Mouse (Mus musculus): ENCODE data around the gene Ddx17.
A peak's percentile ranks its signal among the peaks of the same experiment; 100 is the strongest.

Gene Ddx17

GRCm38 (mm10) chr15:79546410-79547288, at the start of gene Ddx17:
Gene Ddx17 (minus strand): TSS chr15:79546741.
- peak; percentile 96 to 98 for DNase-seq

DNA sequence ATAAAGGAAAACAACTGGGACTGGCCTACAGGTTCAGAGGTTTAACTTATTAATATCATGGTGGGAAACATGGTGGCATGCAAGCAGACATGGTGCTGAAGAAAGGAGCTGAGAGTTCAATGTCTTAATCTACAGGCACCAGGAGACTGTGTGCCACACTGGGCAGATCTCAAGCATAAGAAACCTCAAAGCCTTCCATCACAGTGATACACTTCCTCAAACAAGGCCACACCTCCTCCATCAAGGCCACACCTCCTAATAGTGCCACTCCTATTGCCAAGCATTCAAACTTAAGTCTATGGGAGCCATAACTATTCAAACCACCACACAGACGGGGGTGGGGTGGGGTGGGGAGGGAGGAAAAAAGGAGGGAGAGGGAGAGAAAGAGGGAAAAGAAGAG, 35.0 kb upstream of the Ddx17 start:
- no peak for DNase-seq

DNA sequence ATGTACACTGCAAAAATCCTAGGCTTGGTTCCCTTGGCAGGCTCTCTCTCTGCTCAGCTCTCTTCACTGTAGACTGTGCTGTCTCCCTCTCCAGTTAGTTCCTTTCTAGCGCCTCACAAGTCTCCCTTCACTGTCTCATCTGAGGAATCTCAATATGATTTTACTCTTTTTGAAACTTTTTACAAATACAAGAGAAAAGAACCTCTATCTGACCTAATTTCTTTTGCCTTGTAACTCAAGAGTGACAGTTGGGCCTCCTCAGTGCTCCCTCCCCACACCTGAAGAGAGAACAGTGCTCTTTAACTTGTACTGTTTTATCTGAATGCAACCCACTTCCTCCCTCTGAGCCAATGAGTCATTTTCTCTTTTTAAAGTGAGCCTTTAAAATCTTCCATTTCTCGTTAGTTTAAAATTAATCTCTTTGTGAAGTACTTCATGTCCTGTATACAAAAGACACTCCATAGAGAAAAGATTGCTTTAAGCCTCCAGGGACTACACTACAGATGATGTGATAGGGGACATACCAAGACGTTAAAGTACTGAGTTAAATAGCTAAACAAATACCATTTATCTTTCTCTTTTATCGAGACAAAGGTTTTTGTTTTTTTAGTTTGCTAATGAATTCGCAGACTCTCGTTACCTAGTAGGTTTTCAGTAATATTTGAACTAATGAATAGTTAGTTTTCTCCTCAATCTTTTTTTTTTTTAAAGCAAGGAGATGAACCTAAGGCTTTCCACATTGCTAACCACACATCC, 31.3 kb upstream of the Ddx17 start:
- DNase-seq: no peak

DNA sequence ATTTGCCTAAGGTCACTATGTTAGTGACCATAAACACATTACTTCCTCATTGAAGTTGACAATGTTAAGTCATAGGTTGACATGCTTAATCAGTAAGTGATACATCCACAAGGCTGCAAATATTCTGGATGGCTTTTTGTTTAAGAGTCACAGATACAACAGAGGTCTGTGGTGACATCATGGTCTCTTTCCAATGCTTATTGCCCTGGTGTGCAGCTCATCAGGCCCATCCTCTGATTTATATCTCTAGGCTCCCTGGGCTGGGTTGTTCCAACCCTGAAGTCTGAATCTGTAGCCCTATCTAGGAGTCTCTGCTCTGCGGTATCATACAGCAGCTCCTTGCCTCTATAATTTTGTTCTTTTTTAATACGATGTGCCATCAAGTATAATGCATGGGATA, 30.4 kb upstream of the Ddx17 start:
- no peak for DNase-seq

GRCm38 (mm10) chr15:79575543-79576222, 29.1 kb upstream of the Ddx17 start:
- no peak for DNase-seq

DNA sequence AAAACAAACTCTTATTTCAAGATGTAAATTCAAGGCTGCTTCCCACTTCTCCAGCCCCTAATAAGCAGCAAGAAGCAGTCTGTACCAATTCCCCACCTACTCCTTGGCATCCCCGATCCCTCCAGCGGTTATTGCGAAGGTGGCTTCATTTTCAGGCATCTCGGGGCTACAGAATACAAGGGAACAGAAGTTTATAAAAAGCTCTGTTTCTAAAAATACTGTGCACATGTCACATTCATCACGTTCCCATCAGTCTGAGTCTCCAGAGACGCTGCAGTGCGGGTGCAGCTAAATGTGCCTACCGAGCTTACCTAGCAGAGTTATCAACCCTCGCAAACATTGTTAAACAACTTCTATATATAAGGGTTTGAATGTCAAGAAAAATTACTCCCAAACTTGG, 15.9 kb upstream of the Ddx17 start:
- DNase-seq: no peak

DNA sequence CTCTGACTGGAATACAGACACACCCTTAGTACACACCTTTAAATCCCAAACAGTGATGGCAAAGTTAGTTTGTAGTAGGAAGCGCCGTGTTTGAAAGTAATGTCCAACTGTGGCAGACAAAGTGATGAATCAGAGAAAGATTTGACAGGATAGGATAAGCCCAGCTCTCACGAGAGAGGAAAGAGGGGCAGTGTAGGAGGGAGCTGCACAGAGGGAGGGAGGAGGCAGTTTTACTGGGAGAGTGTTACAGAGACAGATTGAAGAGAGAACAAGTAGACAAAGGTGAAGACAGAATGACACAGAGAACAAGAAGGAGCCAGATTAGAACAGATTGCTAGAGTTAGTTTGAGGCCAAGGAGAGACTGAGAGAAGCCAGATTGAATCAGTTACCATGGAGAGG, 13.1 kb upstream of the Ddx17 start:
- DNase-seq: no peak

- DNase-seq: no peak
Measured at GRCm38 (mm10) chr15:79552566-79552965, 6.0 kb upstream of the Ddx17 start.

DNA sequence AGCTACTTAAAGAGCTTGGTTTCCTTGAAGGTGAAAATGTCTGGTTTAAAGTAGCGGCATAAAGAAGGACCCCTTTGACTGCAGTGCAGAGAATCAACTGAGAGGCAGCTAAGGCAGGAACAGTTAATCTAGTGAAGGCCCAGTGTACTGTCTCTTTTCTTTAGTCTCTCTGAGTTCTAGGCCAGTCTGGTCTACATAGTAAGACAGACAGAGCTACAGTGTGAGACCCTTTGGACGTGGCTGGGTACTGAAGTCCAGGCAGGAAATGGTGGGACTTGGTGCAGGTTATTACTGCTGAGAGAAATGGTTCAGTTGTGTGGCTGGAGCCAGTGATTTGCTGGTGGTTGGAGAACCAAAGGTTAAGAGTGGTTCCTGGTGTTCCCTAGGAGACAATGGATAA, 1.7 kb upstream of the Ddx17 start:
- DNase-seq: no peak

DNA sequence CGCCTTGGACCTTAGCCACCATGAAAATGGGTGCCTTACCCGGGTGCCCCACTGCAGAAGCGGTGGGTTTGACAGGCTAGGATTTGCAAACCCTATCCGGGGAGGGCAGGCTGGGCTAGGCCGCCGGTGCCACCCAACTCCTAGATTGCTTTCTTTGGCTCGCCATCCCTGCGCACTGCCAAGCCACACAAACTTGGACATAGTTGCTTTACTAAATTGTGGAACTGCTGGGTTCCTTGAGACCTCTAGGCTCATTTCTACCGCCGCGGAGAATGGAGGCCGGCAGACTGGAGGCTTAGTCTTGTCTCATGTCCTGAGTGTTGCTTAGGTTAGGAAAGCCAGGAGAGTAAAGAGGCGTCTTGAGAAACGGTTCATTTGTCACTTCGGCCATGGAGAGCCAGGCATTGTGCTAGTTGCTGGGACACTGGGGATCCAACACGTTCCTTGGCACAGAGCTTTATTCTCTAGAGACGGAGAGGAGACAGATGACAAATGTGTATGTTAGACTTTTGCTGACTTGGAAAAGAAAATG, 814 bp upstream of the Ddx17 start:
- no peak for DNase-seq

DNA sequence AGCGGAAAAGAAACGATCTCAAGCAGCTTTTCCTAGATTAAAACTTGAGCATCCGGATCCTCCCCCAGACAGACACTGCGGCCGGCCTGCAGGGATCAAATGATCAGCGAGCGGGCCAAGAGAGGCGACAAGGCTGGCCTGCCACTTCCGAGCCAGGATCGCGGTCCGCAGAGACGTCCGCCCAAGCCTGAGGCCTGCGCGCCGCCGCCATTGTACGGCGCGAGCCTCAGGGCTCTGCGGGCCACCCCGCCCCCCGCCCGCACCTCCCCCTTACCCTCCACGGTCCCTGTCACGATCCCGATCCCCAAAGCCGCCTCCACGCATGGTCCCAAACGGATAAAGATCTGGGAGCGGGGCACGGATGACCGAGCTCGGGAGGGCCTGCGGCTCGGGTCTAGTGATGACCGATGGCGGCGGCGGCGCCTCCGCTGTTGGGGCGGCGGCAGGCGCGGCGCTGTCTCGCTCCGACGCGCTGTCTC, 581 bp downstream of the Ddx17 start:
- DNase-seq: peak; percentile 82 to 83

GRCm38 (mm10) chr15:79545496-79545895, 1.0 kb downstream of the Ddx17 start:
- DNase-seq: no peak

- no peak for DNase-seq
Measured at GRCm38 (mm10) chr15:79543968-79544367, 2.6 kb downstream of the Ddx17 start.

GRCm38 (mm10) chr15:79533796-79534195, 12.7 kb downstream of the Ddx17 start:
- DNase-seq: no peak

DNA sequence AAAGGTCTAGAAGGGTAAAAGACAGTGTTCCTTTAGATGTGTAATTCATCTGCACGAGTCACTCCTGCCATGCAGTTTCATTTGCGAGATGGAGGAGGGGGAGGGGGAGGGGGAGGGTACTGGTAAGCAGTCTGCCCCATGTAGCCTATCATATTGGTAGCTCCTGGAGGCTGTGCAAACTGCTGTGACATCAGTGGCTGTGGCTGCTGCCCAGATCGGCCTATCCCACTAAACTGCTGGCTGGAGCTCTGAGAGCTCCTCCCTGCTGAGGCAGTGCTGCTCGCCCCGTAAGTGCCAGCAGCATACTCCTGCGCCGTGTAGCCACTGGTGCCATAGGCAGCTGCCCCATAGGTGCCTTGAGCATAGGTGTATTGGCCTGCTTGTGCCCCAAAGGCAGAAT, 16.6 kb downstream of the Ddx17 start:
- DNase-seq: no peak

DNA sequence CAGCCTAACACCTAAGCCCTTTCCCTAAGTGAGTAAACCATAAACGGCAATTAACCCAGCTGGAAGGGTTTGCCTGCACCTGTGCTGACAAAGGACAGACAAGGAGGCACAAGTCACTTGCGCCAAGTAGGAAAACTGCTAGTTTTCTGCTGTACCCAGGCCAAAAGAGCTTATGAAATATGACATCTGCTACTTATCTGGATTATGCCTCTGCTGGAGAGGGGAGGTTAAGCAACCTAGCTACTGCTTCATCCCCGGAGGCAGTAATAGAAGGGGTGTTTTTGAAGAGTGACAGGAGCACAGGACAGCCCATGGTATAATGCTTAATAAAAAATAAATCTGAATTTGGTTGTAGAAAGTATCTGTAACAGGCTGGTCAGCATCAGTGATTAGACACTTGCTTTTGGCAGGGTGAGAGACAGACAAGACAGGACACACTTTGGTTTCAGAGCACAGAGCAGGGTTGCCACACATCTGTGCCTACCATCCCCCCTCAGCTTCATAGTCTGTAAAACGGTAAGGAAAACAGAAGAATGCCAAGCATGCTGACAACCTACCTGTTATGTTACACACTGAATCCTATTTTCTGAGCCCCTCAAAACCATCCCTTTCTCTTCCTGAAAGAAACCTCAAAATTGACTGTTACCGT, 18.4 kb downstream of the Ddx17 start:
- no peak for DNase-seq

DNA sequence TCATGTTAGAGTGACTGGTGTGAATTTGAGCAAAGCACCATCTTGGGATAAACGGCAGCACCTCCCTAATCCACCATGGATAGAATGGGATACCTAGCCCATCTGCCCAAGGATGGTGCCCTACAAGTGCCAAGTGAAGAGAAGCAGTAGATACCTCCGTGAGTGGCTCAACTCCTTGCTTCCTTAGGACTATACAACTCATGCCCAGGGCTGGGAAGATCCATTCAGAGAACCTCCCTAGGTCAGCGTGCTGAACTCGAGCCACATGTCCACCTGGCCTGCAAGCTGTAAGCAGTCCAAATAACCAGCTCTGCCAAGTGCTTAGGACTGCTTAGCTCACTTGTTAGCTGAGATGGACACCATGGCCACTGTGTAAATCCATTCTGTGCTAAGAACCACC, 19.3 kb downstream of the Ddx17 start:
- no peak for DNase-seq

DNA sequence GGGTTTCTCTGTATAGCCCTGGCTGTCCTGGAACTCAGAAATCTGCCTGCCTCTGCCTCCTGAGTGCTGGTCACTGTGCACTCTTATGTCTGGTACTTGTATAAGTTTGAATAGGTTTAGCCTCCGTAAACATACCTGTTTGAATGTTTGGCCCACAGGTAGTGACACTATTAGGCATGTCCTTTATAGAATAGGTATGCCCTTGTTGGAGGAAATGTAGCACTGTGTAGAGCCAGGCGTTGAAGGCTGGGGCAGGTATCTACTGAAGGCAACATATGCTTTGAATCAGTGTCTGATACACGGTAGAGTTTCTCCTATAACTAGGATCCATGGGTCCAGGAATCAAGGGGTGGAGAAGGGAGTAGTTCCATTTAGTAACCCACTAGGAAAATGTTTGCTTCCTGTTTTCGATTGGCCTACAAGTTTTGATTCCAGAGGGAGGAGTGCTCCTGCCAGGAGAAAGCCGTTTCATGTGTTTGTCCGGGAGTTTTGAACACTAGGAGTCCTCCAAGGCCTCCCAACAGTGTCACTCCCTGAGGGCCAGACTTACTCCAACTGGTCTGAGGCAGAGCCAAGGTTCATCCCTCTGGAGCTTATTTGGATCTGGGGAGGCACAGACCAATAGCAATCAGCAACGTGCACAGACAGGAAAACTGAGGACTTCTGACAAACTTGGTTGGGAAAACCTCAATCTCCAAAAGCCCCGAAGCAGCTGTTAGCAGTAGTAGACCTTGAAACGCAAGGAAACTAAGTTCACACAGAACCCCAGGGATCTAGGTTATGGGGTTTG, 20.4 kb downstream of the Ddx17 start:
- DNase-seq: peak in 1 of 2 experiments; percentile 19

GRCm38 (mm10) chr15:79525564-79525963, 21.0 kb downstream of the Ddx17 start:
- DNase-seq: no peak

- no peak for DNase-seq
Measured at GRCm38 (mm10) chr15:79519400-79520220, 26.9 kb downstream of the Ddx17 start.

- DNase-seq: no peak
Measured at GRCm38 (mm10) chr15:79518571-79518970, 28.0 kb downstream of the Ddx17 start.
